Mouse (Mus musculus) cortical plate, adult 2 months (tissue): ENCODE data around the gene Apbb1.

ENCODE experiments used
- CTCF ChIP-seq: fragments of 200-500 bp; IDR thresholded peaks from 2 replicates; pipeline ENCODE4 v1.5.1; 2011; ENCODE audit warnings: mild to moderate bottlenecking, control low read depth, low read length; ENCODE audit not compliant: insufficient read depth; ENCODE audit errors: extremely low read depth
- POLR2A ChIP-seq: fragments of 200-500 bp; IDR thresholded peaks from 2 replicates; pipeline ENCODE4 v1.6.1; 2011; ENCODE audit warnings: mild to moderate bottlenecking, low read length, control low read depth; ENCODE audit not compliant: insufficient read depth; ENCODE audit errors: extremely low read depth

GRCm38 (mm10) chr7:105562317-105562716 is 19.1 kb downstream of the Apbb1 start:
- TF ChIP-seq CTCF: no peak
- TF ChIP-seq POLR2A: no peak
